Mouse (Mus musculus): Measurements from ENCODE around the gene Isoc2b. TPM values are rescaled to one million over a fixed set of nuclear protein-coding genes. Genes with fewer than 3 reads are reported as not detected.
"Not testable (repeated sequence)": the region's sequence is repeated elsewhere in the genome, so short reads cannot be mapped to it uniquely, and the experiment has no call there.

Gene Isoc2b
- polyA plus RNA-seq, 1 experiment from 2014 or later, result 2.5 TPM

DNA sequence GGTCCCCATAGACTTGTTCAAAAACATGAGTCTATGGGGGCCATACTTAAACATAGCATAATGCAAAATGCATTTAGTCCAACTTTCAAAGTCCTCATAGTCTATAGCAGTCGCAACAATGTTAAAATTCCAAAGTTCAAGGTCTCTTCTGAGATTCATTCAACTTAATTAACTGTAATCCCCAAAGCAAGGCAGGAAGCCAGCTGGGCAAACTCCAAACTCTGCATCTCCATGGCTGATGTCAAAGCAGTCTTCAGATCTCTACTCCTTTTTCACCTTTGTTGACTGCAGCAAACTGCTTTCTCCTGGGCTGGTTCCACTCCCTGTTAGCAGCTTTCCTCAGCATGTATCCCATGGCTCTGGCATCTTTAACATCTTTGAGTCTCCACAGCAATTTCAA is 9.0 kb upstream of the Isoc2b start:
- 96% methylated on average over 1 of the region's 1 CpGs for WGBS
- ATAC-seq (ENCODE audit: insufficient read depth, low FRiP score, low TSS enrichment); DNase-seq (ENCODE audit: low spot score): not testable (repeated sequence)

GRCm38 (mm10) chr7:4878186-4878585 is 8.1 kb upstream of the Isoc2b start:
- H3K9ac ChIP-seq (ENCODE audit: low read length), result no peak overlapping the region
- H3K4me2 ChIP-seq (ENCODE audit: low read depth), result no peak overlapping the region
- DNase-seq (ENCODE audit: low spot score) (no peak), ATAC-seq (ENCODE audit: insufficient read depth, low FRiP score, low TSS enrichment) (no peak)
- peaks cover 5% of the 10 kb centered on the region; the same call in 1 of the 2 replicates for H3K4me1 ChIP-seq (ENCODE audit: control insufficient read depth, insufficient read depth, low read length)
- no peaks in the 10 kb centered on the region for H3K36me3 ChIP-seq (ENCODE audit: control insufficient read depth, insufficient read depth, low read length)
- H3K27ac ChIP-seq (ENCODE audit: low read depth, low read length), result no peak overlapping the region
- H3K9me3 ChIP-seq (ENCODE audit: control insufficient read depth, low read length), result no peaks in the 10 kb centered on the region
- no peaks in the 10 kb centered on the region for H3K27me3 ChIP-seq (ENCODE audit: control insufficient read depth, insufficient read depth, low read length)
- H3K4me3 ChIP-seq (ENCODE audit: low read depth, low read length), result no peak overlapping the region

More for the DNA sequence above, 9.0 kb upstream of the Isoc2b start:
- H3K9me3 ChIP-seq (ENCODE audit: control insufficient read depth, low read length); H3K4me2 ChIP-seq (ENCODE audit: low read depth); H3K36me3 ChIP-seq (ENCODE audit: control insufficient read depth, insufficient read depth, low read length); H3K4me1 ChIP-seq (ENCODE audit: control insufficient read depth, insufficient read depth, low read length); H3K9ac ChIP-seq (ENCODE audit: low read length); H3K4me3 ChIP-seq (ENCODE audit: low read depth, low read length); H3K27me3 ChIP-seq (ENCODE audit: control insufficient read depth, insufficient read depth, low read length); H3K27ac ChIP-seq (ENCODE audit: low read depth, low read length): not testable (repeated sequence)

DNA sequence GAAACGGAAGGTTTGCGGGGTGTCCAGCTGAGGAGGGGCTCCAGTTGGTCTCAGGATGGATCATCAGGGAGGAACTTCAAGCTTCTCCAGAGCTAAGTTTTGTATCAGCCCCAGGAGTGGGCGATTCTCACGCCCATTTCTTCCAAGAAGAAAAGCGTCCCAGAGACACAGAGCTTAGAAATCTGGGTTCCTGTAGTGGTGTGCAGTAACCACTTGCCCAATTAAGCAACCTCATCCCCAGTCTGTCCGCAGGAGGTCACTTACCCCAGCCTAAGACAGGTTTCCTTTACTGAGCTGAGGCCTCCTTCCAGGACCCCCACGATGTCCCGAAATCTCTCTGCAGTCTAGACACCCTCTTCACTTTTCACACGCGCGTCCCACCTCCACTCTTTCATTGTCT is 7.2 kb upstream of the Isoc2b start:
- ATAC-seq (ENCODE audit: insufficient read depth, low FRiP score, low TSS enrichment), result peak; percentile 17; the same call in 1 of the 2 replicates

GRCm38 (mm10) chr7:4876753-4877221 is 6.7 kb upstream of the Isoc2b start, which contains the start of gene Isoc2a:
Gene Isoc2a (plus strand): TSS chr7:4877153.
- H3K9ac ChIP-seq (ENCODE audit: low read length), result peak within 1 kb of the TSS; percentile 55
- no peak within 1 kb of the TSS for H3K27ac ChIP-seq (ENCODE audit: low read depth, low read length)
- no peaks in the 10 kb centered on the region for H3K9me3 ChIP-seq (ENCODE audit: control insufficient read depth, low read length)
- WGBS, result under 1% methylated on average over 22 of the region's 22 CpGs
- H3K27me3 ChIP-seq (ENCODE audit: control insufficient read depth, insufficient read depth, low read length), result no peaks in the 10 kb centered on the region
- ATAC-seq (ENCODE audit: insufficient read depth, low FRiP score, low TSS enrichment) (peak; percentile 100), DNase-seq (ENCODE audit: low spot score) (peak; percentile 94)
- H3K4me3 ChIP-seq (ENCODE audit: low read depth, low read length), result peak within 1 kb of the TSS; percentile 44
- H3K4me2 ChIP-seq (ENCODE audit: low read depth), result peak within 1 kb of the TSS; percentile 86
- H3K4me1 ChIP-seq (ENCODE audit: control insufficient read depth, insufficient read depth, low read length), result peaks cover 5% of the 10 kb centered on the region; the same call in 1 of the 2 replicates
- H3K36me3 ChIP-seq (ENCODE audit: control insufficient read depth, insufficient read depth, low read length), result no peaks in the 10 kb centered on the region

More for the DNA sequence above, 7.2 kb upstream of the Isoc2b start:
- Histone ChIP-seq H3K27me3 (ENCODE audit: control insufficient read depth, insufficient read depth, low read length) (no peaks in the 10 kb centered on the region), H3K27ac (ENCODE audit: low read depth, low read length) (no peak overlapping the region), H3K9me3 (ENCODE audit: control insufficient read depth, low read length) (no peaks in the 10 kb centered on the region), H3K4me3 (ENCODE audit: low read depth, low read length) (peak overlapping the region; percentile 44), H3K9ac (ENCODE audit: low read length) (peak overlapping the region; percentile 55), H3K4me2 (ENCODE audit: low read depth) (peak overlapping the region; percentile 86), H3K36me3 (ENCODE audit: control insufficient read depth, insufficient read depth, low read length) (no peaks in the 10 kb centered on the region), H3K4me1 (ENCODE audit: control insufficient read depth, insufficient read depth, low read length) (peaks cover 5% of the 10 kb centered on the region; the same call in 1 of the 2 replicates)
- no peak for DNase-seq (ENCODE audit: low spot score)
- 8% methylated on average over 11 of the region's 11 CpGs for WGBS

DNA sequence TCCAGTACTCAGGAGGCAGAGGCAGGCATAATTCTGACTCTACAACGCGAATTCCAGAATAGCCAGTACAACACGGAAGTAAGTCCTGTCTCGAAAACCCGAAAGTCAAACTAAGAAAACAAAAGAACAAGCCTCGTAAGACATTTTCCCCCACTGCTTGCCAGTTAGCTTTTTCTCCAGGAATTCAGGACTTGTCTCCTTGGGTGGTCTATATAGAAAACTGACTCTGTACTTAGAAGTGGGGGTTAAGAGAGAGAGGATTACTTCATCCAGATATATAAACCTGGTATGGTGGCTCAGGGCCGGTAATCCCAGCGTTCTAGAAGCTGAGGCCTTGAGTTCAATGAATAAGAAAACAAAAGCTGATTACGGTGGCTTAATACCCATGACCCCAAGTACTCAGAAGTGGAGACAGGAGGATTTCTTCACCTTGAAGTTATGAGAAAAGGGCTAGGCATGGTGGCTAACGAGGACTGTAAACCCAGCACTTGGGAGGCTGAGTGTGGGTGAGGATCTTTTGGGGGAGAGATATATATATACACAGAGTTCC is 3.4 kb downstream of the Isoc2b start:
- ATAC-seq (ENCODE audit: insufficient read depth, low FRiP score, low TSS enrichment), result no peak
- no peaks in the 10 kb centered on the region for H3K36me3 ChIP-seq (ENCODE audit: control insufficient read depth, insufficient read depth, low read length)
- peak overlapping the region; percentile 66; the same call in 1 of the 2 replicates for H3K27ac ChIP-seq (ENCODE audit: low read depth, low read length)
- H3K9me3 ChIP-seq (ENCODE audit: control insufficient read depth, low read length), result no peaks in the 10 kb centered on the region
- peak overlapping the region; percentile 46 for H3K4me2 ChIP-seq (ENCODE audit: low read depth)
- WGBS, result 55% methylated on average over 10 of the region's 10 CpGs
- peak overlapping the region; percentile 69 for H3K9ac ChIP-seq (ENCODE audit: low read length)
- no peaks in the 10 kb centered on the region for H3K4me1 ChIP-seq (ENCODE audit: control insufficient read depth, insufficient read depth, low read length)
- no peaks in the 10 kb centered on the region for H3K27me3 ChIP-seq (ENCODE audit: control insufficient read depth, insufficient read depth, low read length)
- DNase-seq (ENCODE audit: low spot score), result no peak
- peak overlapping the region; percentile 50 for H3K4me3 ChIP-seq (ENCODE audit: low read depth, low read length)

- Histone ChIP-seq H3K27ac (ENCODE audit: low read depth, low read length) (peak overlapping the region; percentile 66; the same call in 1 of the 2 replicates), H3K36me3 (ENCODE audit: control insufficient read depth, insufficient read depth, low read length) (no peaks in the 10 kb centered on the region), H3K9ac (ENCODE audit: low read length) (peak overlapping the region; percentile 69), H3K4me1 (ENCODE audit: control insufficient read depth, insufficient read depth, low read length) (no peaks in the 10 kb centered on the region), H3K9me3 (ENCODE audit: control insufficient read depth, low read length) (no peaks in the 10 kb centered on the region), H3K4me2 (ENCODE audit: low read depth) (peak overlapping the region; percentile 46), H3K4me3 (ENCODE audit: low read depth, low read length) (peak overlapping the region; percentile 50), H3K27me3 (ENCODE audit: control insufficient read depth, insufficient read depth, low read length) (no peaks in the 10 kb centered on the region)
- DNase-seq (ENCODE audit: low spot score) (peak; percentile 96), ATAC-seq (ENCODE audit: insufficient read depth, low FRiP score, low TSS enrichment) (peak; percentile 100)
- 6% methylated on average over 40 of the region's 40 CpGs for WGBS
These were observed 4.2 kb downstream of the Isoc2b start for GRCm38 (mm10) chr7:4865579-4866493.

- H3K36me3 ChIP-seq (ENCODE audit: control insufficient read depth, insufficient read depth, low read length), result no peaks in the 10 kb centered on the region
- H3K9me3 ChIP-seq (ENCODE audit: control insufficient read depth, low read length), result no peaks in the 10 kb centered on the region
- no peaks in the 10 kb centered on the region for H3K4me1 ChIP-seq (ENCODE audit: control insufficient read depth, insufficient read depth, low read length)
- DNase-seq (ENCODE audit: low spot score), result peak; percentile 14
- 55% methylated on average over 5 of the region's 5 CpGs for WGBS
- no peaks in the 10 kb centered on the region for H3K27me3 ChIP-seq (ENCODE audit: control insufficient read depth, insufficient read depth, low read length)
- ATAC-seq (ENCODE audit: insufficient read depth, low FRiP score, low TSS enrichment), result no peak; the same call in 1 of the 2 replicates
- H3K4me3 ChIP-seq (ENCODE audit: low read depth, low read length), result no peak overlapping the region
- H3K9ac ChIP-seq (ENCODE audit: low read length), result no peak overlapping the region; the same call in 1 of the 2 replicates
- H3K4me2 ChIP-seq (ENCODE audit: low read depth), result peak overlapping the region; percentile 46
- no peak overlapping the region for H3K27ac ChIP-seq (ENCODE audit: low read depth, low read length)
These were observed 5.0 kb downstream of the Isoc2b start for GRCm38 (mm10) chr7:4865090-4865489.

- DNase-seq (ENCODE audit: low spot score) (no peak), ATAC-seq (ENCODE audit: insufficient read depth, low FRiP score, low TSS enrichment) (no peak)
- H3K4me1 ChIP-seq (ENCODE audit: control insufficient read depth, insufficient read depth, low read length), result no peaks in the 10 kb centered on the region
- H3K4me3 ChIP-seq (ENCODE audit: low read depth, low read length), result no peak overlapping the region
- no peak overlapping the region for H3K9ac ChIP-seq (ENCODE audit: low read length)
- H3K36me3 ChIP-seq (ENCODE audit: control insufficient read depth, insufficient read depth, low read length), result no peaks in the 10 kb centered on the region
- H3K27me3 ChIP-seq (ENCODE audit: control insufficient read depth, insufficient read depth, low read length), result no peaks in the 10 kb centered on the region
- H3K27ac ChIP-seq (ENCODE audit: low read depth, low read length), result no peak overlapping the region
- no peaks in the 10 kb centered on the region for H3K9me3 ChIP-seq (ENCODE audit: control insufficient read depth, low read length)
- H3K4me2 ChIP-seq (ENCODE audit: low read depth), result no peak overlapping the region
- WGBS, result 83% methylated on average over 5 of the region's 5 CpGs
These were observed 5.8 kb downstream of the Isoc2b start for GRCm38 (mm10) chr7:4864130-4864845.
